15 mouse cellular contexts compared by ENCODE assay signal in the genomic region with DNA sequence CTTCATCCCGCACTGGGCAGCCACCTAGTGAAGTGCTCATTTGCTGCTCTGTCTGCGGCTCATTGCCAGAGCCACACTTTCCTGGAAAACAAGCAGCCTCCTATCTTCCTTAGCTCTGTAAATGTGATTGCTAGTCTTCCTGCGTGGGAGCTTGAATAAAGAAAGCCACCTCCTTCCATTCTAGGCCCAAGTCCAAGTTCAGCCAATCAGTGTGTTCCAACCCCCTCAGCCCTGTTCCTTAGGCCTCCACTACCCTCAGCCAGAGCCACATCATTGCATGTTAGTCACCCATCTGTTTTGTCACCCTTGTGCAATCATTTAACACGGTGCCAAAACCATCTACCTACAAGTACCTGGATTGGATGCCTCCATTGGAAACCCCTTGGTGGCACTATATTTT.
DNase-seq lines count a peak whose midpoint lies in the region; ATAC-seq lines count a peak whose summit lies in the region.
"Had no signal": no experiment of that assay in that cellular context is flagged by ENCODE, and none has a peak within 500 bp of the region (broad histone marks: within the 10 kb centered on the region; RNA-seq: fewer than 3 reads in every experiment).

No protein-coding gene starts in this region.

- no peak overlapping the region for H3K4me2 ChIP-seq in hindbrain, embryonic 16.5 days (ENCODE audit: low read length)
- H3K4me2 ChIP-seq in hindbrain, embryonic 11.5 days (replicated peaks; ENCODE audit: low read depth, low read length) = no peak overlapping the region
- H3K4me2 ChIP-seq: forebrain, embryonic 13.5 days; hindbrain, embryonic 15.5 days; neural tube, embryonic 13.5 days; stomach, embryonic 15.5 days had no signal

- no peaks in the 10 kb centered on the region for H3K36me3 ChIP-seq in hindbrain, embryonic 16.5 days (ENCODE audit: control insufficient read depth, insufficient read depth, low read length)
- no peaks in the 10 kb centered on the region for H3K36me3 ChIP-seq in hindbrain, embryonic 11.5 days (ENCODE audit: control insufficient read depth, insufficient read depth, low read length)
- H3K36me3 ChIP-seq: hindbrain, embryonic 15.5 days; neural tube, embryonic 13.5 days; stomach, embryonic 15.5 days had no signal

- H3K9me3 ChIP-seq in hindbrain, embryonic 16.5 days (ENCODE audit: control insufficient read depth, low read length) = no peaks in the 10 kb centered on the region
- no peaks in the 10 kb centered on the region for H3K9me3 ChIP-seq in hindbrain, embryonic 11.5 days (ENCODE audit: control insufficient read depth, low read length)
- H3K9me3 ChIP-seq: forebrain, embryonic 13.5 days; hindbrain, embryonic 15.5 days; neural tube, embryonic 13.5 days; stomach, embryonic 15.5 days had no signal

- WGBS in hindbrain, embryonic 16.5 days = 73% methylated on average over 4 of the region's 4 CpGs
- WGBS in hindbrain, embryonic 11.5 days = 80% methylated on average over 4 of the region's 4 CpGs

- H3K27me3 ChIP-seq in hindbrain, embryonic 16.5 days (replicated peaks; ENCODE audit: control insufficient read depth, insufficient read depth, low read length) = no peaks in the 10 kb centered on the region
- H3K27me3 ChIP-seq in hindbrain, embryonic 11.5 days (ENCODE audit: control insufficient read depth, insufficient read depth, low read length) = no peaks in the 10 kb centered on the region
- H3K27me3 ChIP-seq: forebrain, embryonic 13.5 days; hindbrain, embryonic 15.5 days; neural tube, embryonic 13.5 days; stomach, embryonic 15.5 days had no signal

- peak; percentile 43 for ATAC-seq in hindbrain, embryonic 16.5 days
- ATAC-seq in hindbrain, embryonic 11.5 days (ENCODE audit: low FRiP score) = no peak
- ATAC-seq: forebrain, embryonic 13.5 days; midbrain, embryonic 16.5 days had no signal

- H3K4me1 ChIP-seq in hindbrain, embryonic 16.5 days (ENCODE audit: control insufficient read depth, insufficient read depth, low read depth, low read length) = peaks cover 5% of the 10 kb centered on the region; the same call in 1 of the 2 replicates
- H3K4me1 ChIP-seq in hindbrain, embryonic 11.5 days (replicated peaks; ENCODE audit: control insufficient read depth, insufficient read depth, low read length) = no peaks in the 10 kb centered on the region

- H3K4me3 ChIP-seq in hindbrain, embryonic 16.5 days (ENCODE audit: low read length) = no peak overlapping the region
- no peak overlapping the region for H3K4me3 ChIP-seq in hindbrain, embryonic 11.5 days (ENCODE audit: low read depth, low read length)
- H3K4me3 ChIP-seq: forebrain, embryonic 13.5 days; hindbrain, embryonic 15.5 days; left cerebral cortex, adult 2 months; neural tube, embryonic 13.5 days; stomach, embryonic 15.5 days had no signal

- H3K9ac ChIP-seq in hindbrain, embryonic 16.5 days (ENCODE audit: low read depth, low read length) = no peak overlapping the region
- H3K9ac ChIP-seq in hindbrain, embryonic 11.5 days (ENCODE audit: low read depth, low read length) = no peak overlapping the region
- H3K9ac ChIP-seq: forebrain, embryonic 13.5 days; hindbrain, embryonic 15.5 days; neural tube, embryonic 13.5 days; stomach, embryonic 15.5 days had no signal

- no peak for DNase-seq in hindbrain, embryonic 11.5 days (ENCODE audit: low spot score)
- DNase-seq in testis, postnatal 14 days (ENCODE audit: low spot score) = peak; percentile 64
- DNase-seq in testis, postnatal 10 days (ENCODE audit: low spot score) = no peak
- peak; percentile 39 for DNase-seq in heart, postnatal 4 days
- no peak for DNase-seq in thymus, postnatal 25 days
- no peak for DNase-seq in urinary bladder, postnatal 25 days (ENCODE audit: low spot score)
- DNase-seq: adrenal gland, postnatal 14 days; liver had no signal

- no peak overlapping the region for H3K27ac ChIP-seq in hindbrain, embryonic 16.5 days (ENCODE audit: low read depth, low read length)
- no peak overlapping the region for H3K27ac ChIP-seq in hindbrain, embryonic 11.5 days (ENCODE audit: low read depth, low read length)
- H3K27ac ChIP-seq: forebrain, embryonic 13.5 days; hindbrain, embryonic 15.5 days; left cerebral cortex, adult 2 months; neural tube, embryonic 13.5 days; stomach, embryonic 15.5 days had no signal

Comparison
In these comparisons a context has a peak if more than half of its experiments do, and no peak if none do; other contexts are left out.
1. DNase-seq: peak in testis, postnatal 14 days (single experiment) and heart, postnatal 4 days (single experiment); none in hindbrain, embryonic 11.5 days (single experiment), testis, postnatal 10 days (single experiment), thymus, postnatal 25 days (single experiment) and urinary bladder, postnatal 25 days (single experiment).